Mouse (Mus musculus): ENCODE measurements around the gene Myh11.
A peak's percentile ranks its signal among the peaks of the same experiment; 100 is the strongest.

DNA sequence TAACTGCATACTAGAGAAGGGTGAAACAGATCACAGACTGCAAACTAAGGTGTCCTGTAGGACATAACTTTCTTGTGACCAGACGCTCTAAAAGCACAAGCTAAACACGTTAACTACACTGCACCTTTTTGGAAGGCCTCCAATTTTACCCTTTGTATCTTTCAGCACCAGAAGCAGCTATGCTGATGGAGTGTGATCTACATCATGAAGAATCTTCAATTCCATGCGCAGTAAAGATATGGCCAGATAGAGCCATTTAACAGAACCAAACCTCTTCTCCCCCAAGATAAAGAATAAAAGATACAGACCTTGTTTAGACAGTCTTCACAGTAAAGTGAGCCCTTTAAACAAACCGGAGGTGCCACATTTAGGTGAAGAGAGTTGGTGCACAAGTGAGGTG, 139.5 kb downstream of the Myh11 start:
- no peak for TF ChIP-seq CTCF (IDR thresholded peaks at IDR 0.05; ENCODE audit: low read depth)
- TF ChIP-seq EP300 (IDR thresholded peaks at IDR 0.05; ENCODE audit: low read depth): 0 out of 2 replicates have a peak, but pooled peaks have one; percentile 24

Data from liver, postnatal 0 days (tissue).